Mouse (Mus musculus) B cell, adult 2 months (primary cell): ENCODE measurements at regions not wholly inside any gene's neighbourhood (a gene's known extent, or its start where the extent isn't known, plus 50 kb on each side); places are given as distances from the start of the nearest gene placed in this dataset.

ENCODE experiments used
- DNase-seq, 2 experiments: peaks; one replicate each; pipeline ENCODE4 v3.0.0; 2022

DNA sequence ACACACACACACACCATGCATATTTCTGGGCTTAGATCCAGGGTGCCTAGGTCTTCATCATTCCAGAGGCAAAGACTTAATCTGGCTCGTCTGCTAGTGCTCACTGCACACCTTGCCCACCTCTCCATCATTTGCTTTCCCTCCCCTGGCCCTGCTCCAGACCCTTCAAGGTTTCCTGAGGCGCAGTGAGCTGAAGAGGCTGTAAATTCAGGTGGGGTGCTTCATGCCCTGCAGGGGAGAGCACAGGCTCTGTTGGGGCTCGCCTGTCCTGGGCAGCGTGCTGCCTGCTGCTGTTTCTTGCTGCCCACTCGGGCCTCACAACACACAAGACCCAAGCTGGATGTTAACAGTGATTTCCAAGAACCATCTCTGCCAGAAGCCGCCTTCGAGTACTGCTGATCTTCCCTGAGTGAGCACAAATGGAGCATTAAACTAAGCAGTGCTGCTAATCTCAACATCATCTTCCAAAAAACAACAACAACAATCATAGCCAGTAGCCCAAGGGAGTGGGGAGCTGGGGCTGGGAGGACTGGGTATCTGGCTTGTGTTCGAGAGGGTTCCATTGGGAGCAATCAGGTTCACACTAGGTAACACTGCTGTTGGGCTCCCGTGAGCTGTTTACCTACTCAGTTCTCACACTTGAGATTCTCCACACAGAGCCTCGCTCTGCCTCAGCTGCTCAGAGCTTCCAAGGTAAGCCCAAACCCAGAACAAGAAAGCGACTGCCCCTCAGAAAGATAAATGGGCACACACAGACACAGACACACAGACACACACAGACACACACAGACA is 181.1 kb downstream of the Wdr11 start:
- no peak for DNase-seq

DNA sequence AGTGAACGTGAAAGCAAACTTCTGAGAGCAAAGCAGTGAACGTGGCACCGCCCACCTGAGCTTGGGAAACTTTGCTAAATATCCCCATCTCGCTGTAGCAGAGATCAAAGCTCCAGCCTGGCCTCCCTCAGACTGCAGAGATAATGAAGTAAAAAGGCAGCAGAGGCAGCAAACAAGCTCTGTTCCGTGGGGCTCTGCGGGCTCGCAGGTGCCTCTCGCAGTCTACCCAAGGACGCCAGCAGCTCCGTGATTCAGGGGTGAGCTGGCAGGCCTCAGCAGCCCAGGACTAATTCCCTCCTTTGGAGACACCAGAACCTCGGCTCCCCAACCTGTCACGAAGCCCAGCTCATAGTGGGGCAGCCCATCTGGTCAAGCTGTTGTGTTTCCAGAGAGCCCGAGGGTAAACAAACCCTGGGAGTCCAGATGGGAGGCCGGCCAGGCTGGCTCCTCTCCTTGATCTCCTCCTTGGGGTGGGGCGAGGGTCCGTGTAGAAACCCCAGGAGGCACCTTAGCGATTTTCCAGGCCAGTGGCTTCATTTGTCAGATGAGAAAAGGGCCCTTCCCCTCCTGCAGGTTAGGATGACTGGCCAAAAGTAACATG is 182.7 kb downstream of the Wdr11 start:
- no peak for DNase-seq

DNA sequence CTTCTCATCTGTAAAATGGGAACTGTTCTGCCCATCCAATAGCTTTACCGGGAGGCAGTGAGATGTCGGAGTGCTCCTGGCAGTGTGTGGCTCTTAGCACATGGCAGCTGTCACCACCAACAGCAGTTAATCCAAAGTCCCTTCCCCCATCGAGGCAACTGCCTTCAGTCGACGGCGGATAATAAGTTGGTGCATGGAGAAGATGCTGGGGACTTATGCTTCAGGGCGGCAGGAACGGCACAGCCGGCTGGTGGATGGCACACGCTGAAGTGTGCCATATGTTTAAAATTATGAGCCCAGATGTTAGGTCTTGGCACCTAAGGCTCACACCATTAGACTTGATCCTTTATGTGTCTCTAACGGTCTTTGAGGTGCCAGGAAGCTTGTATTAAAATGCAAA is 183.5 kb downstream of the Wdr11 start:
- no peak for DNase-seq

DNA sequence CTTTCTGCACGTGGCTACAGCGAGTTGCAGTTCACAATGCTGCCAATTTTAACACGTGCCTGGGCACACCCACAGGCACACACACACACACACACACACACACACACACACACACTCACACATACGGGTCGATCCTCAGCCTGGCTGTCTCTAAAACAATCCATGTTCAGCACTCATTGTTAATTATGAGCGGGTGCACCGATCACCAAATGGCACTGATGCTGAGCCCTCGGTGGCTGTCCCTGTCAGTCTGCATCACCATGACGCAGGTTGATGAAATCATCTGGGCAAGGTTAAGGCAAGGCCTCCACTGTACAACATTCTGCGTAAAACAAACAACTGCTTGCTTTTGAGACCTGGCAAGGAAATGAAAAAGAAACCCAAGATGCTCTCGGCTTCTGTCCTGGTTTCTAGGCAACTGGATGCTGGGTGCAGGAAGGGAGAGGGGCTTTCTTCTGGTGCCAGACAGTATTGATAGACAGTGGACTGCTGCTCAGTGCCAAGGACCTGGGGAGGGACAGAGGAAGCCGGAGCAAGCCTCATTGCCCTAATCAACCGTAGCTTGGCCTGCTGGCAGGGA is 187.3 kb downstream of the Wdr11 start:
- DNase-seq: no peak

DNA sequence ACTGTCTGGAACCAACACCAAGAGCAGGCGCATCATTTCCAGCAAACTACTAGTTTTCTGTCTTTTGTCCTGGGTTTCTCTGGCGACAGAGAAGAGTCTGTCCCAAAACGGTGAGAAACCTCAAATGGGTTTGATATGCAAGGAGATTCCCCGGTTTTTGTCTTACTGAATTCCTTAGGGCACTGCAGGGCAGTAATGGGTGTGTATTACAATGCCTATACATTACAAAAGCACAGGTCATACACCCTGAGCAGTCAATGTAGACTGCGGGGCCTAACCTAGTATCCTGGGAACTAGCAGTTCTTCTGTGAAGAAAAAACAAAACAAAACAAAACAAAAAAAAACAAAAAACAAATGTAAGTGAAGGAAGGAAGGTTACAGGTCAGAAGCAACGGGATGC is 188.3 kb downstream of the Wdr11 start:
- no peak for DNase-seq

DNA sequence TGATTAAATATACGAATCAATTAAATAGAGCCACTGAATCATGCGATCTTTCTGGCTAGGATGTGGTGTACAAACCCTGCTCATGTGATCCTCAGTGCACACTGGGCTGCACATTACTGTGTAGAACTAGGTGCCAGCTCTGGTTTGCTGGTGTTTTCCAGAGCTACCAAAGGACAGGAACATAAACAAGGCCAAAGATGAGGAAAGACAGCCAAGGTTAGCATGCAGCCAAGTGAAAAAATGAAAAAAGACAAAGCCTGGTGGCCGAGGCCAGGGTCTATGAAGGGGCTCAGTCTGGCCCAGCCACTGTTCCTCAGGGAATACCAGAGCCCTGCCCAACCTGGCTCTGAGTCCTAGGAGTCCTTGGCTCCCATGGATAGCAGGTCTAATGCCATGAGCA is 190.1 kb downstream of the Wdr11 start:
- DNase-seq: no peak

DNA sequence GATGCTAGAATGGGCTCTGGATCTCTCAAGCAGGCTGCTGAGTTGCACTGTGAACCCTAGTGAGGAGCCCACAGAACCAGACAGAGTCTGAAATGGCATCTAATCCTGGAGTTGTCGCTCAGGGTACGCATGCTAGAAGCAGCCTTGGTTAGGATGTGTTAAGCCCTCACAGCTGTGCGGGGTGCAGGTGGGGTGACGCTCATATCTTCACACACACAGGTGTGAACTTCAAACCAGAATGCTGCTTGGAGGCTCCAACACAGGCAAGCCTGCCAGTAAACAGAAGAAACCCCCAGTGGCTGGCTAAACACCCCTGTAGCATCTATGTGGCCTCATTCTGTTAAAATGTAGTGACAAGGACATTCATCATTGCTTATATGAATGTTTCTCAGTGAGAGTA is 193.3 kb downstream of the Wdr11 start:
- no peak for DNase-seq

DNA sequence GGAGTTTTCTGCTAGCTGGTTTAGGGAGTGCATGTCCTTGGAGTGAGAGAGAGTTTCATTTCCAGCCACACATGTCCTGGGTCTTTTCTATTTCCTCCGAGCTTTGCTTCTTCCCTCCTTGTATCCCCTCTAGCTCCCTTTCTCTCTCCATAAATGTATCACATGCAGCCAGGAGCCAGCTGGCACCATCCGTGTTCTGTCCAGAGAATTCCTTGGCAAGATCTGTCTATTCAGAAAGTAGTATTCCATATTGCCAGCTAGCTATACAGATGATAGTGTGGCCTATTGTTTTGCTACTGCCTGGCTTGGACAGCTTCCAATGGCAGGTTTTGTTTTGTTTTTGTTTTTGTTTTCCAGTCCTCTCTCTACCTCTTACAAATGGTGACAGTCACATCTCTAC is 195.3 kb downstream of the Wdr11 start:
- DNase-seq: no peak

DNA sequence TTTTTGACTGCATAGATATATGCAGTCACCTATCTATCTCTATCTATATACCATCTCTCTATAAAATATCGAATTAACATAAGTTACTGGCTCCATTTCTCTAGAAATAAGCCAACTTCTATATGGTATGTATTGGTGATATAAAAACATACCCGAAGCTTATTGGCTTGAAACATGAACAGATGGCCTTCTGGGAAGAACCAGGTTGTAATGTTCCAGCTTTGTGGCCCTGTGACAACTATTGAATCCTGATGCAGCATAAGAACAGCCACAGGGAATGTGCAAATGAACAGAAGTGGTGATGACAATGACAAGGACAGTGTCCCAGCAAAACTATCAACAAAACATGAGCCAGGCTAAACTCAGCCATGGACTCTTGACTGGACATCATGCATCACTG is 196.1 kb downstream of the Wdr11 start:
- DNase-seq: no peak

DNA sequence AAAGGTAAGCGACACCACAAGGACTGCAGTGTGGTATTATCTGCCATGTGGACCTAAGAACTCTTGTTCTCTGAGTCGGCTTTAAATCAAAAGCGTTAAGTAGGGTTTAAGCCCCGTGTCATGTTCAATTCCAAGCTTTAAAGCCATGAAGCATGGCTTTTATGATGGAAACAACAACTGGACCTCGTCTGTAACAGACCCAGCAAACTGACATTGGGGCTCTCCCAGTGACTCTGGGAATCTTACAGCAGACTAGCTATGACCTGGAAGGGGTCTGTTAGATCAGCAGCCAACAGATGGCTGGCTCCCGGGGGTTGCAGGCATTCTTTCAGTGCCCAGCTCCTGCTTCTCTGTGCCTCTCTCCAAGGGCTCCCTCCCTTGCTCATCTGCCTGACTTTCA is 197.8 kb downstream of the Wdr11 start:
- DNase-seq: no peak

DNA sequence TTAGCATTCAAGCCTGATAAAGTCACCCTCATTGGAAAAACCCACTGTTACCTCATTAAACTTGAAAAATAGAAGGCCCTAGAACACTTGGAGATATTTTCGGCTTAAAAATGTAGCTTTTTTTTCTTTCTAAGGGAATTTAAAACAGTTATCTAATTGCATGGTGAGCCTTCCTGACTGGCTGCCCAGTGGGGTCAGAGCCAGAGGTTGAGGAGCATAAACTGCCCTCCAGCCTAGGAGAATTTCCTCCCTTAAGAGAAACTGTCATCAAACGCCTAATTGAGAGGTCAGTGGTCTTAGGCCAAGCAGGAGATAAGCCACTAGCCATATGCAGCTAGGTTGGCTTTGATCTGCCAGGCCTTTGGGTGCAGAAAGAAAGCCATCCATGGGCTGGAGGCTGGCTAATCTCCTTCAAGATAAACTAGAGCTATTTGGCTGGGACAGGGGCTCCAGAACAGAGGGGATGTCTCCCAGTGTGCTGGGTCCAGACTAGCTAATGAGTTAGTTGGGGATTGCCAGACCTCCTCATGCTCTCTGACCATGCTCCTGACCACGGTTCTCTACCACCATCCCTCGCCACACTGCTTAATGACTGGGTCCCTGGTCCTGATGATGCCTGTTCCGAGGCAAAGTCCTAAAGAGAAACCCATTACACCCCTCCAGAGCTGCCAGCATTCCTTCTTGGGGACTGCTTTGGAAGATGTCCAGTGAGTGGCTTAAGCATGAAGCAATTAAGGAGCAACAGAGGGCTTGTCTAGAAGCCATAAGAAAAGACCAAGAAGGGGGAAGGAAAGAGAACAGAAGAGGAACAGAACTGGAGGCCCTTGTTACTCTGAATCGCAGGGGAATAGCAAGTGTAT is 199.2 kb downstream of the Wdr11 start:
- no peak for DNase-seq

DNA sequence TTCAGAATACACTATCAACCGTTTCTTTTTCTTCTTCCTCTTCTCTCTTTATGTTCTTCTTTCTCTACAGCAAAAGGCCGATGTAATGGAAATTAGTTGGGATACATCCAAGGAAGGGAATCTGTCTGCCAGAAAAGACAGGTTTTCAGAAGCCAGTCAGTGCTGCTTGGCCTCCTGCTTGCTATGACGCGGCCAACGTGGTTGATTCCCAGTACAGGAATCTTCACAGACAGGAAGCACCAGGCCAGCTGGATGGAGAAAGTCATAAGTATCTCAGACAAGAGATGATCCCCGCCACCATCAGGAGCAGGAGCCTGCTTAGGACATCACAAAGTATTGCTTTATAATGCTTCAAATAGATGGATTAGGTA is 199.8 kb downstream of the Wdr11 start:
- no peak for DNase-seq

DNA sequence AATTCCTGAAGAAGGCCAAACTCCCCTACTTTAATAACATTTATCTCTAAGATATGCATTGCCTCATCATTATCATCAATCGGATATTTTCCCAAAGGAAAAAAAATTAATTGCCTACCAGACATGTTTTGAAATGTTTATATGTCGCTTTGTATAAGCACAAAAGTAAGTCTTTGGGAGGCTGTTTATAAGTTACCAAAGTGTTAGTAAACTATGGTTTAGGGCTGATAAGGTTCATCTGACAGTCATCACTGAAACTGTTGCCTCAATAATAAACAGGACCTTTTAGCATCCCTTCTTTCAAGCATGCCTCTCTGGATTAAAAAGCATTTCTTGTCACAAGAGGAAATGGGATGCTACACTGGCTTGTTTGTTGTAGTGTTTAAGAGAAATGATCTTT is 202.1 kb downstream of the Wdr11 start:
- DNase-seq: no peak

DNA sequence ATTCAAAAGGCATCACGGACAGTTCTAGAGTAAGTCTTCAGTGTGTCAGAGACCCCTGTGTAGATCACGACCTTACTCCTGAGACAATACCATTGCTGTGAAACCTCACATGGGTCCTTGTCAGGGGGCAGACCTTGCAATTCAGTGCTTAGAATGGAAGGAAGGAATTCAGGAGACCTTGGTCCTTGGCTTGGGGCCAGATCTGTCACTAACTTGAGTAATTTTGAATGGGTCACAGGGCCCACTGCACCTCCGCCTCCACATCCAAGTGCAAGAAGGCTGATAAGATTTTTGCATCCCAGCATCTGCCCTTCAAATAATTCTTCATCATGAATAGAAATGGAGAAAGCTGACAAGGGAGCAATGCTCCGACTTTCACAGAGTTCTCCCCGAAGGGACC is 202.6 kb downstream of the Wdr11 start:
- no peak for DNase-seq

DNA sequence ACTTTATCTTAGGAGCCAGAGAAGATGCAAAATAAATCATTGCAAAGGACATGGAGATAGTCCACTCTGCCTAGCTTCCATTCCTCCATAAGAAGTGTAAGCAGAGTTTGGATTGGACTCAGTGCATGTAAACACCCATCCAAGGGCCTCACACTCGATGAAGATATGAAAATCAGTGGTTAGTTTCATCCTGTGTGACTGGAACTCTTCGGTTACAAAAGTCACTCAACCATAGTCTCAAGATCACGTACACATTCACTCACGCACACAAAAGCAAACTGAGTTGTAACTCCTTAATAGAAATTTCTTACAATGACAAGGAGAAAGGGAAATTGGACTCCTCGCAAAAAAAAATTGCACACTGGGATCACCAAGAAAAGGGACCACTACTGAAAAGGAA is 206.9 kb downstream of the Wdr11 start:
- peak; percentile 24 to 27 for DNase-seq

DNA sequence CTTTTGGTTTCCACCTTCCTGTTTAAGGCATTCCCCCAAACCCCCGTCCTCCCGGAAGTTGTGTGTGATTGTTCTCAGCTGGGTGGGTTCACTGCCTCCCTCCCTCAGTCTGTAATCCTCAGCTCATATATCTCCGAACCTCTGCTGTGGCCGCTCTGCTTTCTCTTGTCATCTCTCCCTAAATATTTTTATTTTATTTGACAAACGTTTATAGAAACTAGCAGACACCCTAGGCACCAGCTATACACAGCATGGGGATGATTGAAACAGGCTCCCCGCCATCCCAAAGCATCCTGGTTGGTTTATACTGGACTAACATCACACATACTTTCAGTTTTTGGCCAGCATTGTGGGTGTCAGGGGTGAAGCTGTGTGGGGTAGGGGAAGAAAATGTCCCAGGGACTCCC is 208.8 kb downstream of the Wdr11 start:
- DNase-seq: peak; percentile 39 to 49

DNA sequence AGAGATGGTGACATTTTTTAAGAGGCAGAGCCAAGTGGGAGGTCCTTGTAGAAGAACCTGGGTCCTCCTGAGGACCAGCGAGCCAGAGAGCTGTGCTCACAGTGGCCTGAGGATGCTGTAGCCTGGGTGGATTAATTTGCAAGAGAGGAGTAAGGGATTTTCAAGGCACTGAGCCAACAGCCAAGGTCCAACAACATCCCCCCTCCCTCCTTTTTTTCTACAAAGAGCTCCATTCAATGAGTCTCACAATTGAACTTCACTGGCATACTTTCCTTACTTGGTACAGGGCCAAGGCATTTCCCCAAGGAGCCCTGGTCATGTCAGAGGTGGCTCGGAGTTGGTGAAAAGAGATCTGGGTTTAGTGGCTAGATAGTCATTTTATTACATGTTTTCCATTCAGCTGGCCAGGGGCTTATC is 209.8 kb downstream of the Wdr11 start:
- no peak for DNase-seq

DNA sequence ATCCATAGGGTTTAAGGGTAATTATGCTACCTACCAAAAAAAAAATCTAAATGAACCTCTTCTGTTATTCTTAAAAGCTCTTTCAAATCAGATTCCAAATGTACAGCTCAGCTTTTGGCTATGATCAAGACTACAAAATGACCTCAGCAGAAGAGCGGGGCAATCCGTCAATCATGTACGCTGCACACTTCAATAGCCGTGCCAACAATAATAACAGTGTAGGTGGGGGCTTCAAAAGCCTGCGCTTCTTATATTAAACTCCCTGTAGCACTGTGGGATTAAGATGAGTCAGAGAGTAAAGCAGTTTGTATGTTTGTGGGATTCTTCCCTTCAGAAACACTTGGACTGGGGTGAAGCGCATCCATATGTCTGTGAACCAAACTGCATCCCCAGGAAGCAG is 210.5 kb downstream of the Wdr11 start:
- DNase-seq: no peak

DNA sequence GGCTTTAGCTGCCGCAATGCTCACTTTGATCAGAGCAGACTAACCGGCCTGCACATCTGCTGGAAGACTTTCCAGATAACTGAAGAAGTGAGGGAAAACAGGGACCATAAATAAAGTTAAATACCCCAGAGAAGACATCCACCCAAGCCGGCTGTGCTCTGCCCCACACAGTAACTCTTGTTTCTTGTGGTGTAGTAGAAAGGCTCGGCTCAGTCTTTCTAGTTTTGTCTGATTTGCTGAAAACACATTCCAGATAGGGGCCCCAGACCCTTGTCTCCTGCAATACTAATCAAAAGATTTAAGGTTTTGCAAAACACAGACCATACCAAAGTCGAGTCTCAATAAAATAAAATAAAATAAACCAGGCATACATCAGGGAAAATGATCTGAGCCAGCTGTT is 213.7 kb downstream of the Wdr11 start:
- no peak for DNase-seq

DNA sequence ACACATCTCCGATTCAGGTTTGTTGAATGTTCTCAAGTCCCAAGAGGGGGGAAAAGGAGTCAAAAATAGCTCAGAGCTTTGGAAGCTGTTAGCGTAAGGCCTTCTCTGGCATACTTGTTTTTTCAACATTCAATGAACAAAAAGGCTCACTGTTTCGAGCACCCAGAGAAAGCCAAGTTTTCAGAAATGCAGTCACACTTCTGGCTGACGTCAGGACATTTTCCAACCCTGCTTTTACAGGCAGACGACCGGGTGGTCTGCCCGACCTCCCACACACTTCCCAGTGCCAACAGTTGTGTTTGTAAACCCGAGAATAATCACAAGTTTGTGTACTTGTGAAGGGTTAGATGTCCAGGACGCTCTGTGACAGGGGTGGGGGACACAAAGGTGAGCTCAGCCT is 218.5 kb downstream of the Wdr11 start:
- DNase-seq: no peak

DNA sequence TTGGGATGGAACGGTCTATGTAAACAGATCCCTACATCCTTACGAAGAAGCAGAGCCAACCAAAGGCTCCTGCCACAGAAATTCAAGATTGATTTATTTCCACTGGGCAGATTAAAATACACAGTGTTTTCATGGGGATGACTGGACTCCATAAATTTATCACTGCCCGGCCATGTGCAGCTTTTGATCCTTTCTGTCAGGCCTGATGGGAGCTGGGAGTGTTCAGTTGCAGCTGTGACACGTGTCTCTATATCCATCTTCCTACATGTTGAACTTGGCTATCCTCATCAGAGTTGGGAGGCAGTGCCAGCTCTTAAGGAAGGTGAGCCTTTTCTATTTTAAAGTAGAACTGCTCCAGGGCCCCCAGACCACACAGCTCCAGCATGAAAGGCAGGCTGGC is 218.9 kb downstream of the Wdr11 start:
- DNase-seq: no peak

DNA sequence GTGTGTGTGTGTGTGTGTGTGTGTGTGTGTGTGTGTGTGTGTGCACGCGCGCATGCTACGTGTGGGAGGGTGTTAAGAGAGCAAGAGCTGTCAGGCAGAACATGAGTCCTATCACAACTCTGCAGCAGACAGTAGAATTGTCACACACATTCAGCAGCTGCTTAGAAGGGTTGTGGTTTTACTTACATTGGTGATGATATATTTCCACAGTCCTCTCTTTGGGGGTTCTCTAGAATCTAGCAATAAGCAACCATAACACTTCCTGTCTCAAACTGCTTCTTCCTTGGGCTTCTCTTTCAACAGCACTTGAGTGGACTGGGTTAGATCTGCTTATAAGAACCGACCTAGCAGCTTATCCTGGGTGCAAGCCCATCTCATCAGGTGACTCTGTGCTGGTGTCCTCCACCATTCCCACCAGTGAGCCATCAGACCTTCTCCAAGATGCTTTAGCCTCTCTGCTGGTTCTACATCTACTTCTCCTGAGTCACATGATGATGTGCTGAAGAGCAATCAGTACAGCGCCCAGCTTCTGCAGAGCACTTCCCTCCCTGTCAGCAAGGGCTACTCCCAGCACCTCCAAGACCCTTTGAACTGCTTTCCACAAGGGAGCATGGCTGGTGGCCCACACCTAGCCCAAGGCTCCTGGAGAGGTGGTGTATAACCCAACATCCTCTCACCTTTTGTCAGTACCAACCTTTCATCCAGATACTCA is 222.6 kb downstream of the Wdr11 start:
- DNase-seq: no peak

DNA sequence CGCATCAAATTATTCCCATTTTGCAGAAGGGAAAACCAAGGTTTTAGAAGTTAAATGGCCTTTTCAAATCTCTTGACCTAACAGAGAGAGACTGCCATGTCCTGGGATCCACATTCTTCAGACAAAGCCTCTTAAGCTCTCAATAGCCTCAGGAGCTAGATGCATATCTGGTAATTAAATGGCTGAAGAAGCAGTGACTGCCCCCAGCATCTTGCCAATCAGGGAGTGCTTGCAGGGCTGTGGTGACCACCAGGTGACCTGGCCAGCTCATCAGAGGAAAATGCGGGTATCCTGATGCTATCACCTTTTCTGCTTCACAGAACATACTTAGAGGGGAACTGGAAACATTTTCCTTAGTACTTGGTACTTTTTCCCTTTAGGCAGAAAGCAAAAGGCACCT is 227.2 kb downstream of the Wdr11 start:
- DNase-seq: no peak
